Mouse (Mus musculus): ENCODE data around the gene Myl9.

The Myl9 gene

GRCm38 (mm10) chr2:156774738-156775454 is at the start of gene Myl9:
Myl9 (plus strand) TSS chr2:156775420.
- no peak for DNase-seq (ENCODE audit: low read depth, low spot score)
- Histone ChIP-seq H3K27me3 (ENCODE audit: control insufficient read depth, insufficient read depth, low read length, poor library complexity, severe bottlenecking) (no peaks in the 10 kb centered on the region), H3K36me3 (ENCODE audit: control insufficient read depth, insufficient read depth, low read length, poor library complexity, severe bottlenecking) (no peaks in the 10 kb centered on the region)

GRCm38 (mm10) chr2:156726344-156726743 is 48.9 kb upstream of the Myl9 start:
- DNase-seq (ENCODE audit: low read depth, low spot score), result no peak
- no peaks in the 10 kb centered on the region for H3K27me3 ChIP-seq (ENCODE audit: control insufficient read depth, insufficient read depth, low read length, poor library complexity, severe bottlenecking)
- no peaks in the 10 kb centered on the region for H3K36me3 ChIP-seq (ENCODE audit: control insufficient read depth, insufficient read depth, low read length, poor library complexity, severe bottlenecking)

GRCm38 (mm10) chr2:156726878-156727277 is 48.3 kb upstream of the Myl9 start:
- Histone ChIP-seq H3K27me3 (ENCODE audit: control insufficient read depth, insufficient read depth, low read length, poor library complexity, severe bottlenecking) (no peaks in the 10 kb centered on the region), H3K36me3 (ENCODE audit: control insufficient read depth, insufficient read depth, low read length, poor library complexity, severe bottlenecking) (no peaks in the 10 kb centered on the region)
- DNase-seq (ENCODE audit: low read depth, low spot score), result no peak

GRCm38 (mm10) chr2:156729537-156730469 is 45.4 kb upstream of the Myl9 start:
- Histone ChIP-seq H3K27me3 (ENCODE audit: control insufficient read depth, insufficient read depth, low read length, poor library complexity, severe bottlenecking) (no peaks in the 10 kb centered on the region), H3K36me3 (ENCODE audit: control insufficient read depth, insufficient read depth, low read length, poor library complexity, severe bottlenecking) (no peaks in the 10 kb centered on the region)
- peak; percentile 39 for DNase-seq (ENCODE audit: low read depth, low spot score)

- Histone ChIP-seq H3K27me3 (ENCODE audit: control insufficient read depth, insufficient read depth, low read length, poor library complexity, severe bottlenecking) (no peaks in the 10 kb centered on the region), H3K36me3 (ENCODE audit: control insufficient read depth, insufficient read depth, low read length, poor library complexity, severe bottlenecking) (no peaks in the 10 kb centered on the region)
- DNase-seq (ENCODE audit: low read depth, low spot score), result peak; percentile 51
Measured at GRCm38 (mm10) chr2:156730501-156730921, 44.7 kb upstream of the Myl9 start.

- Histone ChIP-seq H3K27me3 (ENCODE audit: control insufficient read depth, insufficient read depth, low read length, poor library complexity, severe bottlenecking) (no peaks in the 10 kb centered on the region), H3K36me3 (ENCODE audit: control insufficient read depth, insufficient read depth, low read length, poor library complexity, severe bottlenecking) (no peaks in the 10 kb centered on the region)
- DNase-seq (ENCODE audit: low read depth, low spot score), result no peak
Measured at GRCm38 (mm10) chr2:156731592-156731991, 43.6 kb upstream of the Myl9 start.

- no peak for DNase-seq (ENCODE audit: low read depth, low spot score)
- H3K36me3 ChIP-seq (ENCODE audit: control insufficient read depth, insufficient read depth, low read length, poor library complexity, severe bottlenecking), result no peaks in the 10 kb centered on the region
- H3K27me3 ChIP-seq (ENCODE audit: control insufficient read depth, insufficient read depth, low read length, poor library complexity, severe bottlenecking), result no peaks in the 10 kb centered on the region
Measured at GRCm38 (mm10) chr2:156732109-156732508, 43.1 kb upstream of the Myl9 start.

GRCm38 (mm10) chr2:156735761-156736335 is 39.4 kb upstream of the Myl9 start:
- H3K27me3 ChIP-seq (ENCODE audit: control insufficient read depth, insufficient read depth, low read length, poor library complexity, severe bottlenecking), result no peaks in the 10 kb centered on the region

GRCm38 (mm10) chr2:156736846-156737245 is 38.4 kb upstream of the Myl9 start:
- no peak for DNase-seq (ENCODE audit: low read depth, low spot score)

More at GRCm38 (mm10) chr2:156735761-156736335, 39.4 kb upstream of the Myl9 start:
- no peak for DNase-seq (ENCODE audit: low read depth, low spot score)
- H3K36me3 ChIP-seq (ENCODE audit: control insufficient read depth, insufficient read depth, low read length, poor library complexity, severe bottlenecking), result no peaks in the 10 kb centered on the region

GRCm38 (mm10) chr2:156737976-156738375 is 37.2 kb upstream of the Myl9 start:
- no peak for DNase-seq (ENCODE audit: low read depth, low spot score)
- H3K36me3 ChIP-seq (ENCODE audit: control insufficient read depth, insufficient read depth, low read length, poor library complexity, severe bottlenecking), result no peaks in the 10 kb centered on the region
- no peaks in the 10 kb centered on the region for H3K27me3 ChIP-seq (ENCODE audit: control insufficient read depth, insufficient read depth, low read length, poor library complexity, severe bottlenecking)

More at GRCm38 (mm10) chr2:156736846-156737245, 38.4 kb upstream of the Myl9 start:
- H3K36me3 ChIP-seq (ENCODE audit: control insufficient read depth, insufficient read depth, low read length, poor library complexity, severe bottlenecking), result no peaks in the 10 kb centered on the region
- no peaks in the 10 kb centered on the region for H3K27me3 ChIP-seq (ENCODE audit: control insufficient read depth, insufficient read depth, low read length, poor library complexity, severe bottlenecking)

- Histone ChIP-seq H3K27me3 (ENCODE audit: control insufficient read depth, insufficient read depth, low read length, poor library complexity, severe bottlenecking) (no peaks in the 10 kb centered on the region), H3K36me3 (ENCODE audit: control insufficient read depth, insufficient read depth, low read length, poor library complexity, severe bottlenecking) (no peaks in the 10 kb centered on the region; the same call in 1 of the 2 replicates)
- no peak for DNase-seq (ENCODE audit: low read depth, low spot score)
Measured at GRCm38 (mm10) chr2:156741265-156741664, 34.0 kb upstream of the Myl9 start.

- no peak for DNase-seq (ENCODE audit: low read depth, low spot score)
- Histone ChIP-seq H3K36me3 (ENCODE audit: control insufficient read depth, insufficient read depth, low read length, poor library complexity, severe bottlenecking) (no peaks in the 10 kb centered on the region; the same call in 1 of the 2 replicates), H3K27me3 (ENCODE audit: control insufficient read depth, insufficient read depth, low read length, poor library complexity, severe bottlenecking) (no peaks in the 10 kb centered on the region)
Measured at GRCm38 (mm10) chr2:156741998-156742397, 33.2 kb upstream of the Myl9 start.

GRCm38 (mm10) chr2:156743248-156743647 is 32.0 kb upstream of the Myl9 start:
- DNase-seq (ENCODE audit: low read depth, low spot score), result no peak
- H3K36me3 ChIP-seq (ENCODE audit: control insufficient read depth, insufficient read depth, low read length, poor library complexity, severe bottlenecking), result no peaks in the 10 kb centered on the region; the same call in none of the 2 replicates

GRCm38 (mm10) chr2:156744414-156744813 is 30.8 kb upstream of the Myl9 start:
- no peak for DNase-seq (ENCODE audit: low read depth, low spot score)
- peaks cover 2% of the 10 kb centered on the region for H3K36me3 ChIP-seq (ENCODE audit: control insufficient read depth, insufficient read depth, low read length, poor library complexity, severe bottlenecking)
- no peaks in the 10 kb centered on the region for H3K27me3 ChIP-seq (ENCODE audit: control insufficient read depth, insufficient read depth, low read length, poor library complexity, severe bottlenecking)

More at GRCm38 (mm10) chr2:156743248-156743647, 32.0 kb upstream of the Myl9 start:
- H3K27me3 ChIP-seq (ENCODE audit: control insufficient read depth, insufficient read depth, low read length, poor library complexity, severe bottlenecking), result no peaks in the 10 kb centered on the region
